Mouse (Mus musculus) liver, embryonic 16.5 days (tissue): ENCODE results near the gene Lrch4. TPM values are rescaled to one million over a fixed set of nuclear protein-coding genes. Genes with fewer than 3 reads are reported as not detected.

Experiments
- ATAC-seq: fragments of 200-750 bp; cut with Nextera tagmentation; 2 replicates; pipeline ENCODE4 v1.8.0; 2017; ENCODE audit warnings: low read depth, mild to moderate bottlenecking, moderate number of reproducible peaks, moderate library complexity
- H3K27ac ChIP-seq: fragments of 300-500 bp; sonication (generic); 2 replicates; pipeline ENCODE4 v1.5.1; 2014; ENCODE audit warnings: mild to moderate bottlenecking, low read length
- H3K27me3 ChIP-seq: fragments of 300-500 bp; sonication (generic); 2 replicates; pipeline ENCODE4 v1.6.1; 2014; ENCODE audit warnings: low read depth, low read length, mixed read lengths; ENCODE audit not compliant: control insufficient read depth, insufficient read depth
- H3K36me3 ChIP-seq: fragments of 300-500 bp; sonication (generic); 2 replicates; pipeline ENCODE4 v1.6.1; 2014; ENCODE audit warnings: mild to moderate bottlenecking; ENCODE audit not compliant: control insufficient read depth, insufficient read depth
- H3K4me1 ChIP-seq: fragments of 300-500 bp; sonication (generic); 2 replicates; pipeline ENCODE4 v1.6.1; 2014; ENCODE audit warnings: low read depth, low read length, mixed read lengths; ENCODE audit not compliant: control insufficient read depth
- H3K4me2 ChIP-seq: fragments of 300-500 bp; sonication (generic); 2 replicates; pipeline ENCODE4 v1.6.1; 2014; ENCODE audit warnings: low read depth, low read length, mixed read lengths
- H3K4me3 ChIP-seq: fragments of 300-500 bp; sonication (generic); 2 replicates; pipeline ENCODE4 v1.5.1; 2014; ENCODE audit warnings: low read depth, mild to moderate bottlenecking, low read length
- H3K9ac ChIP-seq: fragments of 300-500 bp; sonication (generic); 2 replicates; pipeline ENCODE4 v1.6.1; 2014; ENCODE audit warnings: low read depth, low read length
- H3K9me3 ChIP-seq: fragments of 300-500 bp; sonication (generic); replicated peaks from 2 replicates; pipeline ENCODE4 v1.6.1; 2016; ENCODE audit warnings: low read length; ENCODE audit not compliant: control insufficient read depth
- WGBS: fragments of 180-500 bp; shearing (Covaris S2); extraction: QIAGEN DNeasy Blood & Tissue Kit; methylation state at CpG from one replicate; pipeline ENCODE4 v1.1.7; 2014; ENCODE audit not compliant: insufficient replicate concordance; 5-methylcytosine and 5-hydroxymethylcytosine counted together
- polyA plus RNA-seq: library from polyadenylated mRNA; unstranded; fragments of >200 nt; fragmentation: Nextera tagmentation; extraction: Ambion mirVana; gene quantifications from 2 replicates; pipeline ENCODE4 v1.2.1, GENCODE M21; 2015

The Lrch4 gene
- polyA plus RNA-seq, 1 experiment from 2014 or later = 25.1 TPM

- no peaks in the 10 kb centered on the region for H3K27me3 ChIP-seq
- H3K4me1 ChIP-seq = peaks cover 20% of the 10 kb centered on the region
- H3K9me3 ChIP-seq = no peaks in the 10 kb centered on the region
- H3K4me2 ChIP-seq = no peak overlapping the region
- H3K4me3 ChIP-seq = no peak overlapping the region
- H3K36me3 ChIP-seq = peaks cover 51% of the 10 kb centered on the region
- H3K9ac ChIP-seq = no peak overlapping the region
- ATAC-seq = no peak
- H3K27ac ChIP-seq = no peak overlapping the region
- 85% methylated on average over 10 of the region's 10 CpGs for WGBS
Observed at GRCm38 (mm10) chr5:137653366-137653765, 24.4 kb downstream of the Lrch4 start.

GRCm38 (mm10) chr5:137654746-137655145, 25.8 kb downstream of the Lrch4 start:
- Histone ChIP-seq H3K27ac (no peak overlapping the region), H3K9me3 (no peaks in the 10 kb centered on the region), H3K36me3 (peaks cover 64% of the 10 kb centered on the region), H3K9ac (no peak overlapping the region), H3K4me1 (peaks cover 10% of the 10 kb centered on the region), H3K27me3 (no peaks in the 10 kb centered on the region), H3K4me3 (no peak overlapping the region), H3K4me2 (no peak overlapping the region)
- WGBS = 79% methylated on average over 7 of the region's 7 CpGs
- no peak for ATAC-seq

- no peak overlapping the region for H3K9ac ChIP-seq
- H3K27me3 ChIP-seq = no peaks in the 10 kb centered on the region
- no peak overlapping the region for H3K4me2 ChIP-seq
- peaks cover 69% of the 10 kb centered on the region for H3K36me3 ChIP-seq
- no peaks in the 10 kb centered on the region for H3K9me3 ChIP-seq
- H3K27ac ChIP-seq = no peak overlapping the region
- WGBS = 43% methylated on average over 6 of the region's 6 CpGs
- no peak overlapping the region for H3K4me3 ChIP-seq
- ATAC-seq = 0 out of 2 replicates have a peak, but pooled peaks have one; percentile 33
- H3K4me1 ChIP-seq = no peaks in the 10 kb centered on the region; the same call in 1 of the 2 replicates
Observed at GRCm38 (mm10) chr5:137656977-137657376, 28.1 kb downstream of the Lrch4 start.

- no peak for ATAC-seq
- no peaks in the 10 kb centered on the region; the same call in 1 of the 2 replicates for H3K4me1 ChIP-seq
- H3K9me3 ChIP-seq = no peaks in the 10 kb centered on the region
- no peaks in the 10 kb centered on the region for H3K27me3 ChIP-seq
- H3K27ac ChIP-seq = no peak overlapping the region
- H3K4me3 ChIP-seq = no peak overlapping the region
- H3K4me2 ChIP-seq = no peak overlapping the region
- 86% methylated on average over 6 of the region's 6 CpGs for WGBS
- peaks cover 75% of the 10 kb centered on the region for H3K36me3 ChIP-seq
- no peak overlapping the region for H3K9ac ChIP-seq
Observed at GRCm38 (mm10) chr5:137660064-137660688, 31.3 kb downstream of the Lrch4 start.

- Histone ChIP-seq H3K4me2 (no peak overlapping the region), H3K9me3 (no peaks in the 10 kb centered on the region), H3K4me3 (no peak overlapping the region), H3K9ac (no peak overlapping the region), H3K27me3 (no peaks in the 10 kb centered on the region), H3K27ac (no peak overlapping the region), H3K36me3 (peaks cover 81% of the 10 kb centered on the region), H3K4me1 (no peaks in the 10 kb centered on the region)
- no peak for ATAC-seq
- 88% methylated on average over 9 of the region's 9 CpGs for WGBS
Observed at GRCm38 (mm10) chr5:137663057-137663456, 34.1 kb downstream of the Lrch4 start.

- H3K36me3 ChIP-seq = peaks cover 31% of the 10 kb centered on the region
- ATAC-seq = no peak
- no peaks in the 10 kb centered on the region for H3K9me3 ChIP-seq
- 84% methylated on average over 10 of the region's 10 CpGs for WGBS
- H3K4me2 ChIP-seq = no peak overlapping the region
- no peaks in the 10 kb centered on the region for H3K27me3 ChIP-seq
- H3K4me1 ChIP-seq = peaks cover 33% of the 10 kb centered on the region
- no peak overlapping the region for H3K27ac ChIP-seq
- H3K4me3 ChIP-seq = no peak overlapping the region
- no peak overlapping the region for H3K9ac ChIP-seq
Observed at GRCm38 (mm10) chr5:137668971-137669370, 40.0 kb downstream of the Lrch4 start.

GRCm38 (mm10) chr5:137670240-137670639, 41.3 kb downstream of the Lrch4 start:
- Histone ChIP-seq H3K9me3 (no peaks in the 10 kb centered on the region), H3K4me3 (no peak overlapping the region), H3K27me3 (no peaks in the 10 kb centered on the region), H3K4me2 (no peak overlapping the region), H3K27ac (no peak overlapping the region), H3K4me1 (peaks cover 46% of the 10 kb centered on the region), H3K9ac (no peak overlapping the region), H3K36me3 (peaks cover 21% of the 10 kb centered on the region)
- no peak for ATAC-seq
- WGBS = 93% methylated on average over 1 of the region's 1 CpGs

- H3K4me3 ChIP-seq = no peak overlapping the region; the same call in 1 of the 2 replicates
- H3K4me1 ChIP-seq = peaks cover 52% of the 10 kb centered on the region
- H3K27ac ChIP-seq = peak overlapping the region; percentile 75
- H3K36me3 ChIP-seq = peaks cover 14% of the 10 kb centered on the region
- WGBS = 21% methylated on average over 9 of the region's 9 CpGs
- no peak overlapping the region for H3K4me2 ChIP-seq
- ATAC-seq = peak; percentile 53
- H3K27me3 ChIP-seq = no peaks in the 10 kb centered on the region
- no peak overlapping the region for H3K9ac ChIP-seq
- no peaks in the 10 kb centered on the region for H3K9me3 ChIP-seq
Observed at GRCm38 (mm10) chr5:137671443-137672240, 42.7 kb downstream of the Lrch4 start.

- no peak for ATAC-seq
- Histone ChIP-seq H3K9me3 (no peaks in the 10 kb centered on the region), H3K9ac (no peak overlapping the region; the same call in 1 of the 2 replicates), H3K4me1 (peaks cover 52% of the 10 kb centered on the region), H3K4me2 (peak overlapping the region; percentile 51; the same call in 1 of the 2 replicates), H3K27ac (peak overlapping the region; percentile 75), H3K4me3 (no peak overlapping the region), H3K36me3 (peaks cover 10% of the 10 kb centered on the region), H3K27me3 (no peaks in the 10 kb centered on the region)
- 75% methylated on average over 5 of the region's 5 CpGs for WGBS
Observed at GRCm38 (mm10) chr5:137672361-137672760, 43.4 kb downstream of the Lrch4 start.
